Comparison of ENCODE assay signal across 9 mouse cellular contexts in the genomic region with DNA sequence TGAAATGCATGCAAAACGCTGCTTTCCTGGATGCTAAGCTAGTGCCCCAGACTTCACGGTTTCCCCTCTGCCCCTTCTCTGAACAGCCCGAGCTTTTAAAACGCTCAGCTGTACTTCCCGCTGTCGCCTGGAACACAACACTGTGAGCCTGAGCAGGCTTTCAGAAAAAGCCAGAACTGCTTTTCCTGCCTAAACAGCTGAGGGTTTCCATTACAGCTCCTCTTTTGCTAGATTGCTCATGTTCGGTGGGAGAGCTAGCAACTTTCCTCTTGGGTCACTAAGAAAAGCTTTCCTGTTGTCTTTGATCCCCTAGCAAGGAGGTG. TPM values are rescaled to one million over a fixed set of nuclear protein-coding genes. Genes with fewer than 3 reads are reported as not detected.
A peak's percentile ranks its signal among the peaks of the same experiment; 100 is the strongest.
DNase-seq lines count a peak whose midpoint lies in the region; ATAC-seq and TF ChIP-seq lines count a peak whose summit lies in the region.
"Had no signal": no experiment of that assay in that cellular context is flagged by ENCODE, and none has a peak within 500 bp of the region (broad histone marks: within the 10 kb centered on the region; RNA-seq: fewer than 3 reads in every experiment).

No protein-coding gene starts in this region.

- H3K27ac ChIP-seq in cerebellum, adult 2 months (ENCODE audit: insufficient read depth, low read length): no peak overlapping the region
- no peak overlapping the region for H3K27ac ChIP-seq in lung, embryonic 16.5 days (ENCODE audit: low read length)
- no peak overlapping the region for H3K27ac ChIP-seq in limb, embryonic 11.5 days (replicated peaks; ENCODE audit: low read depth, low read length)
- no peak overlapping the region for H3K27ac ChIP-seq in olfactory bulb, adult 2 months (ENCODE audit: insufficient read depth, low read depth, low read length)
- H3K27ac ChIP-seq: liver, embryonic 14.5 days had no signal

- no peaks in the 10 kb centered on the region for H3K36me3 ChIP-seq in lung, embryonic 16.5 days (ENCODE audit: control insufficient read depth, insufficient read depth, low read length)
- no peaks in the 10 kb centered on the region for H3K36me3 ChIP-seq in limb, embryonic 11.5 days (ENCODE audit: control insufficient read depth, insufficient read depth, low read length)

- no peak for ATAC-seq in lung, embryonic 16.5 days (ENCODE audit: low read depth)
- ATAC-seq in limb, embryonic 11.5 days (ENCODE audit: insufficient number of reproducible peaks, low FRiP score, low TSS enrichment, low read depth): no peak

- H3K27me3 ChIP-seq in cerebellum, adult 2 months (ENCODE audit: control insufficient read depth, insufficient read depth, low read length): no peaks in the 10 kb centered on the region; the same call in 1 of the 2 replicates
- H3K27me3 ChIP-seq in lung, embryonic 16.5 days (ENCODE audit: control insufficient read depth, insufficient read depth, low read depth, low read length): peaks cover 16% of the 10 kb centered on the region
- peaks cover 31% of the 10 kb centered on the region for H3K27me3 ChIP-seq in limb, embryonic 11.5 days (ENCODE audit: control insufficient read depth, insufficient read depth, low read length)

- no peak overlapping the region for H3K9ac ChIP-seq in lung, embryonic 16.5 days (ENCODE audit: low read length)
- no peak overlapping the region for H3K9ac ChIP-seq in limb, embryonic 11.5 days (ENCODE audit: low read length)
- H3K9ac ChIP-seq: liver, embryonic 14.5 days had no signal

- DNase-seq in cerebellum, adult 2 months: peak in 1 of 2 experiments; percentile 8
- no peak for DNase-seq in cerebellum, adult 9-11 months
- DNase-seq in lung, postnatal 4 days: no peak
- DNase-seq in limb, embryonic 11.5 days (ENCODE audit: low spot score): peak; percentile 29
- DNase-seq in frontal cortex, postnatal 10 days (ENCODE audit: low spot score in 2 of 2): no peak
- DNase-seq in cerebellum, postnatal 14 days: no peak

- TF ChIP-seq CTCF in cerebellum, adult 2 months (IDR thresholded peaks at IDR 0.05; ENCODE audit: borderline replicate concordance, insufficient read depth, low read depth, low read length): no peak
- TF ChIP-seq CTCF in olfactory bulb, adult 2 months (IDR thresholded peaks at IDR 0.05; ENCODE audit: insufficient read depth, low read depth, low read length): no peak

- WGBS in cerebellum, adult 2 months: 13% methylated on average over 7 of the region's 7 CpGs
- WGBS in lung, embryonic 16.5 days: 18% methylated on average over 7 of the region's 7 CpGs
- 31% methylated on average over 7 of the region's 7 CpGs for WGBS in limb, embryonic 11.5 days
- 16% methylated on average over 7 of the region's 7 CpGs for WGBS in olfactory bulb, adult 2 months

- H3K4me2 ChIP-seq in lung, embryonic 16.5 days (ENCODE audit: low read depth, low read length): peak overlapping the region; percentile 72
- peak overlapping the region; percentile 49 for H3K4me2 ChIP-seq in limb, embryonic 11.5 days (ENCODE audit: low read depth, severe bottlenecking)

- H3K9me3 ChIP-seq in lung, embryonic 16.5 days (ENCODE audit: control insufficient read depth, low read length): no peaks in the 10 kb centered on the region
- no peaks in the 10 kb centered on the region for H3K9me3 ChIP-seq in limb, embryonic 11.5 days (ENCODE audit: control insufficient read depth, low read length)

- no peak for TF ChIP-seq POLR2A in cerebellum, adult 2 months (IDR thresholded peaks at IDR 0.05; ENCODE audit: borderline replicate concordance, insufficient read depth, low read length)
- no peak for TF ChIP-seq POLR2A in olfactory bulb, adult 2 months (IDR thresholded peaks at IDR 0.05; ENCODE audit: insufficient read depth, low read depth, low read length)

- no peaks in the 10 kb centered on the region for H3K4me1 ChIP-seq in cerebellum, adult 2 months (ENCODE audit: control insufficient read depth, insufficient read depth, low read length)
- no peaks in the 10 kb centered on the region for H3K4me1 ChIP-seq in lung, embryonic 16.5 days (replicated peaks; ENCODE audit: control insufficient read depth, insufficient read depth, low read length)
- H3K4me1 ChIP-seq in limb, embryonic 11.5 days (ENCODE audit: control insufficient read depth, insufficient read depth, low read length): no peaks in the 10 kb centered on the region
- 0 out of 2 replicates have a peak, but pooled peaks cover 2% of the 10 kb centered on the region for H3K4me1 ChIP-seq in olfactory bulb, adult 2 months (ENCODE audit: control insufficient read depth, insufficient read depth, low read length)

- peak overlapping the region; percentile 61 for H3K4me3 ChIP-seq in cerebellum, adult 2 months (replicated peaks; ENCODE audit: insufficient read depth, low read depth, low read length)
- peak overlapping the region; percentile 50; the same call in 1 of the 2 replicates for H3K4me3 ChIP-seq in lung, embryonic 16.5 days (ENCODE audit: low read length)
- H3K4me3 ChIP-seq in limb, embryonic 11.5 days (ENCODE audit: low read depth, low read length): no peak overlapping the region
- peak overlapping the region; percentile 52 for H3K4me3 ChIP-seq in olfactory bulb, adult 2 months (ENCODE audit: insufficient read depth, low read depth, low read length)

RNA-seq across cellular contexts. Expression of a gene that starts 1.1 kb away (rescaled TPM):
- polyA plus RNA-seq in cerebellum, adult 2 months (2012; rRNA removed): 1.3 TPM in 2 replicates
- polyA plus RNA-seq in lung, embryonic 16.5 days (2015; fragmentation: Nextera tagmentation; extraction: Ambion mirVana): 0.11 and 0.14 TPM in 2 replicates
- 0.21 and 0.40 TPM in 2 replicates for polyA plus RNA-seq in limb, embryonic 11.5 days (2014; fragmentation: Nextera tagmentation; extraction: Ambion mirVana)
- polyA plus RNA-seq in olfactory bulb, adult 2 months (2012; ENCODE audit: insufficient read depth, insufficient read length, low replicate concordance, missing spikeins): not detected in 2 replicates

RNA-seq across cellular contexts. Expression of a gene that starts 1.8 kb away (rescaled TPM):
- 3.2 TPM in 2 replicates for polyA plus RNA-seq in cerebellum, adult 2 months (2012; rRNA removed)
- polyA plus RNA-seq in lung, embryonic 16.5 days (2015; fragmentation: Nextera tagmentation; extraction: Ambion mirVana): 0.08 TPM in 1 of 2 replicates, not detected in the other
- polyA plus RNA-seq in limb, embryonic 11.5 days (2014; fragmentation: Nextera tagmentation; extraction: Ambion mirVana): 0.05 TPM in 1 of 2 replicates, not detected in the other
- polyA plus RNA-seq in olfactory bulb, adult 2 months (2012; ENCODE audit: insufficient read depth, insufficient read length, low replicate concordance, missing spikeins): not detected in 2 replicates
